Mouse (Mus musculus): Measurements from ENCODE around the gene Mtor.

- TF ChIP-seq CTCF (IDR thresholded peaks at IDR 0.05; ENCODE audit: insufficient read depth, low read length) (no peak), POLR2A (IDR thresholded peaks at IDR 0.05; ENCODE audit: borderline replicate concordance, extremely low read depth, low read depth, low read length) (no peak)
Measured at GRCm38 (mm10) chr4:148464869-148465268, 16.5 kb downstream of the Mtor start.

All from lung, adult 2 months (tissue).